Mouse (Mus musculus): Measurements from ENCODE around the gene Bmpr1a. TPM values are rescaled to one million over a fixed set of nuclear protein-coding genes. Genes with fewer than 3 reads are reported as not detected.
"Not testable (repeated sequence)": the region's sequence is repeated elsewhere in the genome, so short reads cannot be mapped to it uniquely, and the experiment has no call there.

The Bmpr1a gene
- polyA plus RNA-seq, 2 experiments: 2.8 to 3.2 TPM

DNA sequence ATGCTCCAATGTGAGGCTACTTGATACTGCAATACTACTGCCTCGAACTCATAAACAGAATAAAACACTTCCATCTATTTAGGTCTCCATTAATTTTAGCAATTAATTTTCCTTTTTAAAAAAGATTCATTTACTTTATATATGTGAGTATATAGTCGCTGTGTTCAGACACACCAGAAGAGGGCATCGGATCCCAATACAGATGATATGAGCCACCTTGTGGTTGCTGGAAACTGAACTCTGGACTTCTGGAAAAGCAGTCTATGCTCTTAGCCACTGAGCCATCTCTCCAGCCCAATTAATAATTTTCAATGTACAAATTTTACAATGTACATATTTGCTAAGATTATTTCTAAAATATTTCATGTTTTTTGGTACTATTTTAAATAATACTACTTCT is 74.9 kb downstream of the Bmpr1a start:
- Histone ChIP-seq H3K27me3 (ENCODE audit: control insufficient read depth, insufficient read depth, low read length) (no peaks in the 10 kb centered on the region), H3K4me1 (replicated peaks; ENCODE audit: control insufficient read depth in 2 of 2, insufficient read depth in 2 of 2, low read length in 1 of 2) (no peaks in the 10 kb centered on the region), H3K4me2 (ENCODE audit: low read depth) (no peak overlapping the region), H3K27ac (no peak overlapping the region), H3K4me3 (ENCODE audit: insufficient read depth in 1 of 2, low read depth in 2 of 2, low read length in 2 of 2) (no peak overlapping the region), H3K36me3 (replicated peaks; ENCODE audit: control insufficient read depth, insufficient read depth, low read depth) (no peaks in the 10 kb centered on the region), H3K9me3 (ENCODE audit: control insufficient read depth, low read length) (no peaks in the 10 kb centered on the region), H3K9ac (replicated peaks) (no peak overlapping the region)
- ATAC-seq (ENCODE audit: insufficient read depth): no peak
- 65% methylated on average over 3 of the region's 3 CpGs for WGBS (ENCODE audit: insufficient replicate concordance)
- no peak for DNase-seq (ENCODE audit: low read depth in 3 of 3, low spot score in 3 of 3)
- no peak; the same call in 1 of the 2 replicates for TF ChIP-seq CTCF (IDR thresholded peaks at IDR 0.05; ENCODE audit: low read depth)
- TF ChIP-seq EP300 (IDR thresholded peaks at IDR 0.05; ENCODE audit: low read depth): no peak

DNA sequence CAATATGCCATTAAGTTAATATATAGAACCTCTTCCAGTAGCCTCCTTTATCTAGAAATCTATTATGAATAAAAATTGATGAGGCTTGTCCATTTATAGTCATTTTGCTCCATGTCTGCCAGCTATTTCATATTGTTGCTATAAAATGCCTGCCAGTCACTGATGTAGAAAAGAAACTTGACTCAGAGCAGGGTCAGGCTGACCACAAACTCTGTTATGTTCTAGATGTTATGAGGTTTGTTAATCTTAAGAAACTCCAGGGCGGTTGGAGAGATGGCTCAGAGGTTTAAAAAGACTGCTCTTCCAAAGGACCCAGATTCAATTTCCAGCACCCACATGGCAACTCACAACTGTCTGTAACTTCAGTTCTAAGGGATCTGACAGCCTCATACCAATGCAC is 82.1 kb downstream of the Bmpr1a start:
- Histone ChIP-seq H3K4me1 (replicated peaks; ENCODE audit: control insufficient read depth in 2 of 2, insufficient read depth in 2 of 2, low read length in 1 of 2) (no peaks in the 10 kb centered on the region), H3K4me3 (ENCODE audit: insufficient read depth in 1 of 2, low read depth in 2 of 2, low read length in 2 of 2) (no peak overlapping the region), H3K9ac (replicated peaks) (no peak overlapping the region), H3K27ac (no peak overlapping the region), H3K36me3 (replicated peaks; ENCODE audit: control insufficient read depth, insufficient read depth, low read depth) (no peaks in the 10 kb centered on the region), H3K27me3 (ENCODE audit: control insufficient read depth, insufficient read depth, low read length) (no peaks in the 10 kb centered on the region), H3K4me2 (ENCODE audit: low read depth) (no peak overlapping the region), H3K9me3 (ENCODE audit: control insufficient read depth, low read length) (no peaks in the 10 kb centered on the region)
- DNase-seq (ENCODE audit: low read depth in 3 of 3, low spot score in 3 of 3) (no peak), ATAC-seq (ENCODE audit: insufficient read depth) (no peak)
- 42% methylated on average over 1 of the region's 1 CpGs for WGBS (ENCODE audit: insufficient replicate concordance)
- TF ChIP-seq EP300 (IDR thresholded peaks at IDR 0.05; ENCODE audit: low read depth) (no peak), CTCF (IDR thresholded peaks at IDR 0.05; ENCODE audit: low read depth) (no peak)

DNA sequence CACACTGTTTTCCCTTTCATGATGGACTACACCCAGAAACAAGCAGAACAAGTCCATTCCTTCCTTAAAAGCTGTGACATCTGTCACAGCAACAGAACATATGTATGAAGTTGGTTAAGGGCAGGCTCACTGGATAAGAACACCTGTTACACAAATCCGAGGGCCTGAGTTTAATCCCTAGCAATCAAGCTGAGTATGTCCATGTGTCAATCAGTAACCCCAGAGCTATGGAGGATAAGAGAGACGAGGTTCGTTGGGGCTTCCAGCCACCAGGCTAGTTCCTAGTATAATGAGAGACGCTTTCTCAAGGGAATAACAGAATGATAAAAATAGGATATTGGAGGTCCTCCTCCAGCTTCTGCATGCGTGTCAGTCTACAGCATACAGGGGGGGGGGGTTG is 85.6 kb downstream of the Bmpr1a start:
- Histone ChIP-seq H3K36me3 (replicated peaks; ENCODE audit: control insufficient read depth, insufficient read depth, low read depth) (no peaks in the 10 kb centered on the region), H3K9ac (replicated peaks) (no peak overlapping the region), H3K27me3 (ENCODE audit: control insufficient read depth, insufficient read depth, low read length) (no peaks in the 10 kb centered on the region), H3K4me1 (replicated peaks; ENCODE audit: control insufficient read depth in 2 of 2, insufficient read depth in 2 of 2, low read length in 1 of 2) (no peaks in the 10 kb centered on the region), H3K4me2 (ENCODE audit: low read depth) (no peak overlapping the region), H3K9me3 (ENCODE audit: control insufficient read depth, low read length) (no peaks in the 10 kb centered on the region), H3K27ac (no peak overlapping the region), H3K4me3 (ENCODE audit: insufficient read depth in 1 of 2, low read depth in 2 of 2, low read length in 2 of 2) (no peak overlapping the region)
- 61% methylated on average over 5 of the region's 5 CpGs for WGBS (ENCODE audit: insufficient replicate concordance)
- no peak for ATAC-seq (ENCODE audit: insufficient read depth)
- TF ChIP-seq EP300 (IDR thresholded peaks at IDR 0.05; ENCODE audit: low read depth) (no peak), CTCF (IDR thresholded peaks at IDR 0.05; ENCODE audit: low read depth) (no peak)
- no peak for DNase-seq (ENCODE audit: low read depth in 3 of 3, low spot score in 3 of 3)

DNA sequence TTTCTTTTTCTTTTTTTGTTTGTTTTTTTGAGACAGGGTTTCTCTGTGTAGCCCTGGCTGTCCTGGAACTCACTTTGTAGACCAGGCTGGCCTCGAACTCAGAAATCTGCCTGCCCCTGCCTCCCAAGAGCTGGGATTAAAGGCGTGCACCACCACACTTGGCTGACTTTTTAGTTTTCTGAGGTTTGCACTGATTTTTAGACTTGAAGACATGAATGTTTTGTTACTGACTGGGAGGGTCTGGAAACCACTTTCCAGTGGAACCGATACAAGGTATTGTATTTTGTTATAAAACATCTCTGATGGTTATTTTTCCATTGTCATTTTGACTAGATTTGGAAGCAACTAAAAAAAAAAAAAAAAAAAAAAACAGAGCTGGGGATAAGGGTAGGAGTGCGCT is 86.2 kb downstream of the Bmpr1a start:
- ATAC-seq (ENCODE audit: insufficient read depth); H3K4me3 ChIP-seq (ENCODE audit: insufficient read depth in 1 of 2, low read depth in 2 of 2, low read length in 2 of 2); DNase-seq (ENCODE audit: low read depth in 3 of 3, low spot score in 3 of 3); H3K4me1 ChIP-seq (replicated peaks; ENCODE audit: control insufficient read depth in 2 of 2, insufficient read depth in 2 of 2, low read length in 1 of 2); H3K9me3 ChIP-seq (ENCODE audit: control insufficient read depth, low read length); H3K9ac ChIP-seq (replicated peaks); H3K27me3 ChIP-seq (ENCODE audit: control insufficient read depth, insufficient read depth, low read length); H3K4me2 ChIP-seq (ENCODE audit: low read depth); H3K36me3 ChIP-seq (replicated peaks; ENCODE audit: control insufficient read depth, insufficient read depth, low read depth); H3K27ac ChIP-seq: not testable (repeated sequence)
- WGBS (ENCODE audit: insufficient replicate concordance): 54% methylated on average over 4 of the region's 4 CpGs

DNA sequence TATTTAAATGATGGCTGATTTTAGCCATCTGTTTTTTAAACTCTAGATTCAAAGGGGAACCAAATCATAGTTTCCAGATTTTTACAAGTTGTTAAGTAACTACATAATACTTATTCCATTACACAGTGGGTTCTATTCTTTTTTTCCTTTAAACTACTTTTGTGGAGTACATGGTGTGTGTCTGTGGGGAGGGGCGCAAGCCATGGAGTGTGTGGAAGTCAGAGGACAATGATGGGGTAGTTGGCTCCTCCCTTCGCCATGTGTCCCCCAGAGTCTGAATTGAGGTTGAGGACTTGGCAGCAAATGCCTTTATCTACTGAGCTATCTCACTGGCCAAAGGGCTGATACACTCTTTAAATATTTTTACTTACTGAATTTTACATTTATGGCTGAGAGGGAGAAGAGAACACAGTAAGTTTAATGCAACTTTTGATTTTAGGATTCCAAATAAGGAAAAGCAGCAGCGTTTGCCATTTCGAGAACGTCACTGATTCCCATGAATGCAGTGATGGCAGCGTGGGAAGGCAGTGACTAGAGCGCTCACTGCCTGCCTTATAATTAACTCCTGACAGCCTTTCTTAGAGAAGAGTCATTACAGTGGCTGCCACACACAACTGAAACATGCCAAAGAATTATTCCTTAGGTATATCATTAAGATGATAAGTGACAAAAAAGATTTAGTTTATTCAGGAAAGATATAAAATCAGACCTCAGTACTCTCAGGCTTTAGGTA is 90.8 kb downstream of the Bmpr1a start:
- H3K4me1 ChIP-seq (replicated peaks; ENCODE audit: control insufficient read depth in 2 of 2, insufficient read depth in 2 of 2, low read length in 1 of 2): no peaks in the 10 kb centered on the region
- H3K36me3 ChIP-seq (replicated peaks; ENCODE audit: control insufficient read depth, insufficient read depth, low read depth): no peaks in the 10 kb centered on the region
- no peak overlapping the region for H3K4me3 ChIP-seq (ENCODE audit: insufficient read depth in 1 of 2, low read depth in 2 of 2, low read length in 2 of 2)
- WGBS (ENCODE audit: insufficient replicate concordance): 69% methylated on average over 7 of the region's 7 CpGs
- no peak for DNase-seq (ENCODE audit: low read depth in 3 of 3, low spot score in 3 of 3)
- H3K27ac ChIP-seq: no peak overlapping the region
- no peaks in the 10 kb centered on the region for H3K9me3 ChIP-seq (ENCODE audit: control insufficient read depth, low read length)
- TF ChIP-seq CTCF (IDR thresholded peaks at IDR 0.05; ENCODE audit: low read depth) (no peak), EP300 (IDR thresholded peaks at IDR 0.05; ENCODE audit: low read depth) (no peak)
- no peak overlapping the region for H3K4me2 ChIP-seq (ENCODE audit: low read depth)
- no peak for ATAC-seq (ENCODE audit: insufficient read depth)
- H3K27me3 ChIP-seq (ENCODE audit: control insufficient read depth, insufficient read depth, low read length): no peaks in the 10 kb centered on the region
- no peak overlapping the region for H3K9ac ChIP-seq (replicated peaks)
